Mouse (Mus musculus): ENCODE results near the gene Tbl1x. TPM values are rescaled to one million over a fixed set of nuclear protein-coding genes. Genes with fewer than 3 reads are reported as not detected.

The Tbl1x gene
- polyA plus RNA-seq, 1 experiment from 2014 or later = 46.9 TPM

DNA sequence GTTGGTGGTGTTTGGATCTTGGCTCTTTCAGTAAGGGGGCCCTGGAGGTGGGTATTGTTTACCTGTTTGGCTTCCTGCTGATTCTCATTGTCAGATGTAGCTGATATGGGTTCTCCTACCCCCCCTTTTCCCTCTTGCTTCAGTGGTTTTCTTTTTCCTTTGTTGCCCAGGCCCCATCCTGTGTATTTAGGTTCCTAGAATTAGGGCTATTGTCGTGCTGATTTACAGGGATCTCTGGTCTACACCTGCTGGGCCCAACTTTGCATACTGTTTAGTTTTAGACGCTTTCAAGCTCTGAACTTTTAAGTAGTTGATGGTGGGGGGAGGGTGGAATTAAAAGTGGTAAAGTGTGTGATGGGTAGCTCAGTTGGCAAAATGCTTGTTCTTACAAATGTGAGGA is 57.2 kb downstream of the Tbl1x start:
- DNase-seq (ENCODE audit: low spot score) (no peak), ATAC-seq (replicated peaks; ENCODE audit: low FRiP score, low read depth) (no peak)
- Histone ChIP-seq H3K27me3 (ENCODE audit: insufficient read depth, low read length) (no peaks in the 10 kb centered on the region), H3K4me3 (replicated peaks; ENCODE audit: low read depth, low read length) (no peak overlapping the region), H3K4me1 (replicated peaks; ENCODE audit: insufficient read depth, low read length) (no peaks in the 10 kb centered on the region), H3K4me2 (ENCODE audit: low read length) (no peak overlapping the region), H3K36me3 (ENCODE audit: insufficient read depth, low read length) (no peaks in the 10 kb centered on the region), H3K27ac (no peak overlapping the region), H3K9ac (ENCODE audit: low read depth, low read length) (no peak overlapping the region), H3K9me3 (replicated peaks; ENCODE audit: low read length) (no peaks in the 10 kb centered on the region)
- no peak for TF ChIP-seq CTCF (IDR thresholded peaks at IDR 0.05; ENCODE audit: low read depth)
- 25% methylated on average over 2 of the region's 2 CpGs for WGBS

DNA sequence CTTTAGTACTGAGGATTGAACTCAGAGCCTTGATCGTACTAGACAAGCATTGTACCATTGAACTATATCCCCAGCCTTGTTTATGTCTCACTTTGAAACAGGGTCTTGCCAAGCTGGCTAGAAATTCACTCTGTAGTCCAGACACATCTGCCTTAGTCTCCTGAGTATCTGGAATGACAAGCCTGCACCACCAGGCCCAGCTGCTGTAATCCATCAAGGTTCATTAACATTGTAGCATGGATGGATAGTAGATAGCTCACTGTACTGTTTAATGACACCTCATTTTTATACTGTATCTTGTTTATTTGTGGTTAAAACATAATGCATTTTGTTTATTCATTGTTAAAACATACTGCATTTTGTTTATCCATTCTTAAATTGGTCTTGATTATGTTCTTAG is 62.9 kb downstream of the Tbl1x start:
- DNase-seq (ENCODE audit: low spot score) (no peak), ATAC-seq (replicated peaks; ENCODE audit: low FRiP score, low read depth) (no peak)
- no peak overlapping the region for H3K27ac ChIP-seq
- 87% methylated on average over 1 of the region's 1 CpGs for WGBS
- H3K4me1 ChIP-seq (replicated peaks; ENCODE audit: insufficient read depth, low read length) = no peaks in the 10 kb centered on the region
- H3K4me2 ChIP-seq (ENCODE audit: low read length) = no peak overlapping the region
- no peaks in the 10 kb centered on the region for H3K36me3 ChIP-seq (ENCODE audit: insufficient read depth, low read length)
- TF ChIP-seq CTCF (IDR thresholded peaks at IDR 0.05; ENCODE audit: low read depth) = no peak
- no peaks in the 10 kb centered on the region for H3K9me3 ChIP-seq (replicated peaks; ENCODE audit: low read length)
- H3K4me3 ChIP-seq (replicated peaks; ENCODE audit: low read depth, low read length) = no peak overlapping the region
- H3K27me3 ChIP-seq (ENCODE audit: insufficient read depth, low read length) = no peaks in the 10 kb centered on the region
- no peak overlapping the region for H3K9ac ChIP-seq (ENCODE audit: low read depth, low read length)

DNA sequence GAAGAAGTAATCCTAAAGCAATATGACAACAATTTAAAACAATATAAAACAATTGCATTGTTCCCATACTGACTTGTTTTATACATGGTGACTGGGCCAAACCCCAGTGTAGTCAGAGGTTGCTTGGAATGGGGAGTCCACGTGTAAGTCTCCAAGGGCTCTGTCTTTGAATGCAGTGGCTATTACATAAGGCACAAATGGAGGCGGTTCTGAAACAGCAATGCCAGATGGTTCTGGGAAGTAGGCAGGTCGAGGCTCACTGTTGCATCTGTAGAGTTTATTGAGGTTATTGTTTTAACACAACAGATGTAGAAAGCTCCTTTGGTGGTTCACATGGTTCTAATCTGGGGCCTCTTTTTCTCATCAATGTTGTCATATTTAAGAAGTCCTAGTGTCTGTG is 66.3 kb downstream of the Tbl1x start:
- Histone ChIP-seq H3K27ac (no peak overlapping the region), H3K9ac (ENCODE audit: low read depth, low read length) (no peak overlapping the region), H3K27me3 (ENCODE audit: insufficient read depth, low read length) (no peaks in the 10 kb centered on the region), H3K4me1 (replicated peaks; ENCODE audit: insufficient read depth, low read length) (no peaks in the 10 kb centered on the region), H3K9me3 (replicated peaks; ENCODE audit: low read length) (no peaks in the 10 kb centered on the region), H3K4me3 (replicated peaks; ENCODE audit: low read depth, low read length) (no peak overlapping the region), H3K4me2 (ENCODE audit: low read length) (no peak overlapping the region), H3K36me3 (ENCODE audit: insufficient read depth, low read length) (no peaks in the 10 kb centered on the region)
- ATAC-seq (replicated peaks; ENCODE audit: low FRiP score, low read depth) (no peak), DNase-seq (ENCODE audit: low spot score) (no peak)
- 74% methylated on average over 3 of the region's 3 CpGs for WGBS
- no peak for TF ChIP-seq CTCF (IDR thresholded peaks at IDR 0.05; ENCODE audit: low read depth)

DNA sequence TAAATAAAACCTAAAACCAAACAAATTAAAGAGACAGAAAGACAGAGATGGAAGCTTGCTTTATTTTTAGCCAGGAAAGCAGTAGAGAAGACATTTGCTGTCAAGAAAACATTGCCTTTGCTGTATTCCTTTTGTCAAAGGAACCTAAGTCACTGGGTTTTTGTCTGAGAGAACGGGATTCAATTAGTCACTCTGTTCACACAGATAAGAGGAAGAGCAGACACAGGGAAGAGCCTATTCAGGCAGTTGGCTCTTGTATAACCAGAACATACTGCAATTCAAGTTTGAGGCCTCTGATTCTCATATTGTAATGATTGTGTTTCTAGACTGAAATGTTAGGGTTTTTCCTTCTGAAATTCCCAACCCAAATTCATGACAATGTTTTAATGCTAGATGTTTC is 67.4 kb downstream of the Tbl1x start:
- no peak overlapping the region for H3K4me2 ChIP-seq (ENCODE audit: low read length)
- H3K4me3 ChIP-seq (replicated peaks; ENCODE audit: low read depth, low read length) = no peak overlapping the region
- H3K27ac ChIP-seq = no peak overlapping the region
- WGBS = 74% methylated on average over 1 of the region's 1 CpGs
- ATAC-seq (replicated peaks; ENCODE audit: low FRiP score, low read depth) (no peak), DNase-seq (ENCODE audit: low spot score) (no peak)
- H3K9ac ChIP-seq (ENCODE audit: low read depth, low read length) = no peak overlapping the region
- no peaks in the 10 kb centered on the region for H3K4me1 ChIP-seq (replicated peaks; ENCODE audit: insufficient read depth, low read length)
- H3K9me3 ChIP-seq (replicated peaks; ENCODE audit: low read length) = no peaks in the 10 kb centered on the region
- no peak for TF ChIP-seq CTCF (IDR thresholded peaks at IDR 0.05; ENCODE audit: low read depth)
- H3K27me3 ChIP-seq (ENCODE audit: insufficient read depth, low read length) = no peaks in the 10 kb centered on the region
- H3K36me3 ChIP-seq (ENCODE audit: insufficient read depth, low read length) = no peaks in the 10 kb centered on the region

DNA sequence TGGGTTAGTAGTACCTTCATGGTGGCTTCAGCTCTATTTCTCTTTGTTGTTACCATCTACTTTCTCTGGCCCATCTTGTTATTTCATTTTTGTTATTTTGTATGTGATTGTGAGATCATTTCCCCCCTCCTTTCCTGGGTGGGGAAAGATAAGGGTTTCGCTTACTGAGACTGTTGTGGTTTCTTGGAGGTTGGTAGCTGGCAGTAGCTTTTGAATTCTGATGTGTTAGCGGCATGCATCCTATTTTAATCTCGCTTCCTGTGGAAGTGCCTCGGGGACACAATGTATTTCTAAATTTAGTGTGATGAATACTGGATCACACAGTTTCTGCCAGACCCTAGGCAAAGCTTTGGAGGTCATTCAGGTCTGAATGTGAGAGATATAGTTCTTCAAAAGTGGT is 69.2 kb downstream of the Tbl1x start:
- no peaks in the 10 kb centered on the region for H3K9me3 ChIP-seq (replicated peaks; ENCODE audit: low read length)
- H3K4me1 ChIP-seq (replicated peaks; ENCODE audit: insufficient read depth, low read length) = no peaks in the 10 kb centered on the region
- no peak for TF ChIP-seq CTCF (IDR thresholded peaks at IDR 0.05; ENCODE audit: low read depth)
- ATAC-seq (replicated peaks; ENCODE audit: low FRiP score, low read depth) (no peak), DNase-seq (ENCODE audit: low spot score) (no peak)
- H3K27ac ChIP-seq = no peak overlapping the region
- H3K4me2 ChIP-seq (ENCODE audit: low read length) = no peak overlapping the region
- H3K36me3 ChIP-seq (ENCODE audit: insufficient read depth, low read length) = no peaks in the 10 kb centered on the region
- no peak overlapping the region for H3K9ac ChIP-seq (ENCODE audit: low read depth, low read length)
- WGBS = 72% methylated on average over 4 of the region's 4 CpGs
- H3K27me3 ChIP-seq (ENCODE audit: insufficient read depth, low read length) = no peaks in the 10 kb centered on the region
- H3K4me3 ChIP-seq (replicated peaks; ENCODE audit: low read depth, low read length) = no peak overlapping the region

DNA sequence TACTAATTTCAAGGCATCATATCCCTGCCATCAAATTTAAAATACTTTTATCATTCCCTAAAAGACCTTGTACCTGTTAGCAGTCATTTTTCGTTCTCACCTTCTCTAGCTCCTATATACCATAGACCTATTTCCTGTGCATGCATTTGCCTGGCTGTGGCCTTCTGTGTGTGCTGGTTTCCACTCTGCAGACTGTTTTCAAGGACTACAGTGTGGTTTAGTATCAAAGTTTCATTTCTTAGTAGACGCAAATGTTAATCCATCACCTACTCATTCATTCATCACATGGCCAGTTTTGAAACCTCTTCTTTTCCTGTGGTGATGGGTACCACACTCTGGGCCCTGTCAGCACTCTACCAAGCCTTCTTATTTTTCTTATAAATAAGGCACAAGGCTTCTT is 75.2 kb downstream of the Tbl1x start:
- Histone ChIP-seq H3K9ac (ENCODE audit: low read depth, low read length) (no peak overlapping the region), H3K27ac (no peak overlapping the region)

DNA sequence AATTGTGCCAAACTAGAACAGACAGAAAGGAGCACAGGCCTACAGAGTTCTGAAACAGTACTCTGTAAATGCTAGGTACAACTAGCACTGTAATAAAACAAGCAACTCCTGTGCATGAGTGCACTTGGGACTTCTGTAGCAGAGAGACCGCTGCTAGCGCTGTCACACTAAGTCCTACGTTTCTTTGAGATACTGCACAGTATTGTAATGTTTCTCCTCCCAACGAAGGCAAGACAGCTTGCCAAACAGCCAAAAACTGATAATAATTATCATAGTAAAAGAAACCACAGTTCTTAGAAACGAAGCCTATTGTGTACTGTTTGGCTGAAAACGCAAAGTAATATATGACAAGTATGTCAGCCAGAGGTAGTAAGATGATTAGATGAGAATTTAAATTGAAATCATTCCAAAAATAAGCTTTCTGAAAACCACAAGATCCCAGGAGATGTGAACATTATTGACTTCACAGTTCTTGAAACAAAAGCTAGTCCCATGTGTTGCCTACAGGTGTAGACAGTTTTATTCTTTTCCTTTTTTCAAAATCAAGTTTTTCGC is 83.9 kb downstream of the Tbl1x start:
- H3K4me3 ChIP-seq (replicated peaks; ENCODE audit: low read depth, low read length) = no peak overlapping the region

More for the DNA sequence above, 75.2 kb downstream of the Tbl1x start:
- no peaks in the 10 kb centered on the region for H3K27me3 ChIP-seq (ENCODE audit: insufficient read depth, low read length)
- 83% methylated on average over 2 of the region's 2 CpGs for WGBS
- ATAC-seq (replicated peaks; ENCODE audit: low FRiP score, low read depth) = no peak
- no peak overlapping the region for H3K4me3 ChIP-seq (replicated peaks; ENCODE audit: low read depth, low read length)
- no peak overlapping the region for H3K4me2 ChIP-seq (ENCODE audit: low read length)
- H3K9me3 ChIP-seq (replicated peaks; ENCODE audit: low read length) = no peaks in the 10 kb centered on the region
- no peak for DNase-seq (ENCODE audit: low spot score)
- no peak for TF ChIP-seq CTCF (IDR thresholded peaks at IDR 0.05; ENCODE audit: low read depth)
- H3K36me3 ChIP-seq (ENCODE audit: insufficient read depth, low read length) = no peaks in the 10 kb centered on the region
- H3K4me1 ChIP-seq (replicated peaks; ENCODE audit: insufficient read depth, low read length) = no peaks in the 10 kb centered on the region

More for the DNA sequence above, 83.9 kb downstream of the Tbl1x start:
- H3K4me2 ChIP-seq (ENCODE audit: low read length) = no peak overlapping the region
- H3K27me3 ChIP-seq (ENCODE audit: insufficient read depth, low read length) = no peaks in the 10 kb centered on the region
- H3K9ac ChIP-seq (ENCODE audit: low read depth, low read length) = no peak overlapping the region
- TF ChIP-seq CTCF (IDR thresholded peaks at IDR 0.05; ENCODE audit: low read depth) = no peak
- H3K9me3 ChIP-seq (replicated peaks; ENCODE audit: low read length) = no peaks in the 10 kb centered on the region
- no peak for DNase-seq (ENCODE audit: low spot score)
- 73% methylated on average over 7 of the region's 7 CpGs for WGBS
- no peaks in the 10 kb centered on the region for H3K4me1 ChIP-seq (replicated peaks; ENCODE audit: insufficient read depth, low read length)
- no peak for ATAC-seq (replicated peaks; ENCODE audit: low FRiP score, low read depth)
- no peaks in the 10 kb centered on the region for H3K36me3 ChIP-seq (ENCODE audit: insufficient read depth, low read length)
- no peak overlapping the region for H3K27ac ChIP-seq

All from kidney, postnatal 0 days (tissue).